Mouse (Mus musculus): ENCODE results near the gene Prrt4. TPM values are rescaled to one million over a fixed set of nuclear protein-coding genes. Genes with fewer than 3 reads are reported as not detected.
"Not testable (repeated sequence)": the region's sequence is repeated elsewhere in the genome, so short reads cannot be mapped to it uniquely, and the experiment has no call there.

Prrt4 gene
- total and polyA plus RNA-seq, 2 experiments from 2014 or later = 12.1 to 23.5 TPM

- Histone ChIP-seq H3K27me3 (ENCODE audit: insufficient read depth, low read length) (peaks cover 20% of the 10 kb centered on the region; the same call in 1 of the 2 replicates), H3K4me3 (ENCODE audit: low read depth, low read length) (no peak overlapping the region), H3K4me1 (ENCODE audit: insufficient read depth) (peaks cover 2% of the 10 kb centered on the region; the same call in 1 of the 2 replicates), H3K4me2 (ENCODE audit: low read depth) (no peak overlapping the region), H3K9ac (no peak overlapping the region), H3K9me3 (ENCODE audit: low read length) (no peaks in the 10 kb centered on the region), H3K36me3 (ENCODE audit: insufficient read depth) (no peaks in the 10 kb centered on the region), H3K27ac (ENCODE audit: low read depth, low read length) (no peak overlapping the region)
- no peak for DNase-seq
- no peak for ATAC-seq
- 63% methylated on average over 2 of the region's 2 CpGs for WGBS
- TF ChIP-seq CTCF (IDR thresholded peaks at IDR 0.05; ENCODE audit: low read depth) = no peak
These were observed 10.5 kb downstream of the Prrt4 start for GRCm38 (mm10) chr6:29168871-29169270.

- TF ChIP-seq CTCF (IDR thresholded peaks at IDR 0.05; ENCODE audit: low read depth) = peak; percentile 86
- ATAC-seq (peak; percentile 57), DNase-seq (peak; percentile 86)
- 14% methylated on average over 1 of the region's 1 CpGs for WGBS
- Histone ChIP-seq H3K4me2 (ENCODE audit: low read depth) (no peak overlapping the region), H3K9me3 (ENCODE audit: low read length) (no peaks in the 10 kb centered on the region), H3K36me3 (ENCODE audit: insufficient read depth) (no peaks in the 10 kb centered on the region), H3K9ac (no peak overlapping the region), H3K27ac (ENCODE audit: low read depth, low read length) (no peak overlapping the region), H3K4me1 (ENCODE audit: insufficient read depth) (peaks cover 8% of the 10 kb centered on the region; the same call in 1 of the 2 replicates), H3K27me3 (ENCODE audit: insufficient read depth, low read length) (peaks cover 20% of the 10 kb centered on the region; the same call in 1 of the 2 replicates), H3K4me3 (ENCODE audit: low read depth, low read length) (no peak overlapping the region)
These were observed 13.2 kb downstream of the Prrt4 start for GRCm38 (mm10) chr6:29166196-29166595.

GRCm38 (mm10) chr6:29164314-29165244 lies 14.8 kb downstream of the Prrt4 start, which contains the start of gene Rbm28:
Gene Rbm28, minus strand, starts transcription at chr6:29165006.
- peak within 1 kb of the TSS; percentile 80 for H3K4me2 ChIP-seq (ENCODE audit: low read depth)
- peak; percentile 88 for ATAC-seq
- DNase-seq = peak; percentile 97
- 0 out of 2 replicates have a peak, but pooled peaks cover 12% of the 10 kb centered on the region for H3K27me3 ChIP-seq (ENCODE audit: insufficient read depth, low read length)
- no peaks in the 10 kb centered on the region for H3K9me3 ChIP-seq (ENCODE audit: low read length)
- TF ChIP-seq CTCF (IDR thresholded peaks at IDR 0.05; ENCODE audit: low read depth) = no peak
- peaks cover 8% of the 10 kb centered on the region; the same call in 1 of the 2 replicates for H3K4me1 ChIP-seq (ENCODE audit: insufficient read depth)
- WGBS = 9% methylated on average over 42 of the region's 42 CpGs
- H3K36me3 ChIP-seq (ENCODE audit: insufficient read depth) = peaks cover 4% of the 10 kb centered on the region; the same call in 1 of the 2 replicates
- H3K27ac ChIP-seq (ENCODE audit: low read depth, low read length) = 0 out of 2 replicates have a peak within 1 kb of the TSS, but pooled peaks have one; percentile 37
- peak within 1 kb of the TSS; percentile 54 for H3K9ac ChIP-seq
- H3K4me3 ChIP-seq (ENCODE audit: low read depth, low read length) = peak within 1 kb of the TSS; percentile 62

GRCm38 (mm10) chr6:29161291-29161690 lies 18.1 kb downstream of the Prrt4 start:
- not testable (repeated sequence) for DNase-seq; ATAC-seq; H3K4me2 ChIP-seq (ENCODE audit: low read depth); H3K4me3 ChIP-seq (ENCODE audit: low read depth, low read length); H3K9me3 ChIP-seq (ENCODE audit: low read length); H3K27me3 ChIP-seq (ENCODE audit: insufficient read depth, low read length); H3K9ac ChIP-seq; H3K4me1 ChIP-seq (ENCODE audit: insufficient read depth); H3K27ac ChIP-seq (ENCODE audit: low read depth, low read length)
- over 99% methylated on average over 5 of the region's 5 CpGs for WGBS
- peaks cover 36% of the 10 kb centered on the region for H3K36me3 ChIP-seq (ENCODE audit: insufficient read depth)

- H3K36me3 ChIP-seq (ENCODE audit: insufficient read depth) = peaks cover 41% of the 10 kb centered on the region
- H3K27ac ChIP-seq (ENCODE audit: low read depth, low read length) = no peak overlapping the region
- no peak overlapping the region for H3K4me3 ChIP-seq (ENCODE audit: low read depth, low read length)
- no peak for DNase-seq
- WGBS = 93% methylated on average over 2 of the region's 2 CpGs
- H3K9me3 ChIP-seq (ENCODE audit: low read length) = no peaks in the 10 kb centered on the region
- TF ChIP-seq CTCF (IDR thresholded peaks at IDR 0.05; ENCODE audit: low read depth) = no peak
- no peak overlapping the region for H3K9ac ChIP-seq
- no peak overlapping the region for H3K4me2 ChIP-seq (ENCODE audit: low read depth)
- H3K4me1 ChIP-seq (ENCODE audit: insufficient read depth) = peaks cover 8% of the 10 kb centered on the region; the same call in 1 of the 2 replicates
- no peaks in the 10 kb centered on the region for H3K27me3 ChIP-seq (ENCODE audit: insufficient read depth, low read length)
- ATAC-seq = no peak
These were observed 18.6 kb downstream of the Prrt4 start for GRCm38 (mm10) chr6:29160786-29161185.

- Histone ChIP-seq H3K4me1 (ENCODE audit: insufficient read depth) (no peaks in the 10 kb centered on the region), H3K27ac (ENCODE audit: low read depth, low read length) (no peak overlapping the region), H3K9ac (no peak overlapping the region), H3K9me3 (ENCODE audit: low read length) (no peaks in the 10 kb centered on the region), H3K4me2 (ENCODE audit: low read depth) (no peak overlapping the region), H3K36me3 (ENCODE audit: insufficient read depth) (peaks cover 71% of the 10 kb centered on the region), H3K4me3 (ENCODE audit: low read depth, low read length) (no peak overlapping the region), H3K27me3 (ENCODE audit: insufficient read depth, low read length) (no peaks in the 10 kb centered on the region)
- 93% methylated on average over 5 of the region's 5 CpGs for WGBS
- TF ChIP-seq CTCF (IDR thresholded peaks at IDR 0.05; ENCODE audit: low read depth) = no peak
- no peak for ATAC-seq
- DNase-seq = no peak
These were observed 23.1 kb downstream of the Prrt4 start for GRCm38 (mm10) chr6:29156326-29156725.

- Histone ChIP-seq H3K36me3 (ENCODE audit: insufficient read depth) (peaks cover 40% of the 10 kb centered on the region), H3K9me3 (ENCODE audit: low read length) (no peaks in the 10 kb centered on the region), H3K4me3 (ENCODE audit: low read depth, low read length) (no peak overlapping the region), H3K27ac (ENCODE audit: low read depth, low read length) (no peak overlapping the region), H3K9ac (no peak overlapping the region), H3K27me3 (ENCODE audit: insufficient read depth, low read length) (no peaks in the 10 kb centered on the region), H3K4me2 (ENCODE audit: low read depth) (no peak overlapping the region), H3K4me1 (ENCODE audit: insufficient read depth) (no peaks in the 10 kb centered on the region)
- TF ChIP-seq CTCF (IDR thresholded peaks at IDR 0.05; ENCODE audit: low read depth) = no peak
- 97% methylated on average over 1 of the region's 1 CpGs for WGBS
- DNase-seq = no peak
- no peak for ATAC-seq
These were observed 29.4 kb downstream of the Prrt4 start for GRCm38 (mm10) chr6:29150001-29150400.
